ENCODE assay signal across 14 mouse cellular contexts in genomic region chr19:12493453-12494186, GRCm38 (mm10). TPM values are rescaled to one million over a fixed set of nuclear protein-coding genes. Genes with fewer than 3 reads are reported as not detected.
DNase-seq lines count a peak whose midpoint lies in the region; ATAC-seq lines count a peak whose summit lies in the region.
"Had no signal": no experiment of that assay in that cellular context is flagged by ENCODE, and none has a peak within 500 bp of the region (broad histone marks: within the 10 kb centered on the region; RNA-seq: fewer than 3 reads in every experiment).

No protein-coding gene starts in this region.

- peak overlapping the region; percentile 15; the same call in 1 of the 2 replicates for H3K4me2 ChIP-seq in forebrain, embryonic 12.5 days
- no peak overlapping the region for H3K4me2 ChIP-seq in forebrain, embryonic 14.5 days (ENCODE audit: low read length)
- no peak overlapping the region for H3K4me2 ChIP-seq in embryonic facial prominence, embryonic 14.5 days (ENCODE audit: low read depth, low read length)
- peak overlapping the region; percentile 34 for H3K4me2 ChIP-seq in midbrain, embryonic 12.5 days (replicated peaks)
- H3K4me2 ChIP-seq in neural tube, embryonic 15.5 days = peak overlapping the region; percentile 15; the same call in 1 of the 2 replicates
- H3K4me2 ChIP-seq: forebrain, embryonic 15.5 days; liver, embryonic 12.5 days had no signal

- no peaks in the 10 kb centered on the region for H3K9me3 ChIP-seq in forebrain, embryonic 12.5 days
- no peaks in the 10 kb centered on the region for H3K9me3 ChIP-seq in forebrain, embryonic 14.5 days (replicated peaks; ENCODE audit: control insufficient read depth, low read length)
- H3K9me3 ChIP-seq in embryonic facial prominence, embryonic 14.5 days (ENCODE audit: control insufficient read depth, low read length) = no peaks in the 10 kb centered on the region
- no peaks in the 10 kb centered on the region for H3K9me3 ChIP-seq in midbrain, embryonic 12.5 days
- no peaks in the 10 kb centered on the region for H3K9me3 ChIP-seq in neural tube, embryonic 15.5 days (replicated peaks)
- H3K9me3 ChIP-seq: forebrain, embryonic 15.5 days; liver, embryonic 12.5 days had no signal

- no peak overlapping the region for H3K9ac ChIP-seq in forebrain, embryonic 12.5 days
- no peak overlapping the region for H3K9ac ChIP-seq in forebrain, embryonic 14.5 days (ENCODE audit: low read length)
- no peak overlapping the region for H3K9ac ChIP-seq in embryonic facial prominence, embryonic 14.5 days (ENCODE audit: low read depth, low read length)
- no peak overlapping the region for H3K9ac ChIP-seq in midbrain, embryonic 12.5 days (replicated peaks)
- H3K9ac ChIP-seq in neural tube, embryonic 15.5 days (replicated peaks) = no peak overlapping the region
- H3K9ac ChIP-seq: forebrain, embryonic 15.5 days; liver, embryonic 12.5 days had no signal

- no peak for DNase-seq in forebrain, embryonic 14.5 days (ENCODE audit: low spot score)
- DNase-seq in embryonic facial prominence, embryonic 14.5 days (ENCODE audit: low spot score) = no peak
- no peak for DNase-seq in layer of hippocampus, adult 18-20 months (ENCODE audit: low spot score in 2 of 2)
- DNase-seq in gastrocnemius, adult 8-10 months (ENCODE audit: low spot score in 2 of 2) = no peak
- no peak for DNase-seq in right cerebral cortex, postnatal 10 days (ENCODE audit: low spot score in 2 of 2)
- DNase-seq: adrenal gland, postnatal 36 days; cerebellum, adult 18-20 months; kidney, adult 8-10 months; lung, postnatal 10 days had no signal

- peaks cover 91% of the 10 kb centered on the region for H3K4me1 ChIP-seq in forebrain, embryonic 12.5 days
- peaks cover 17% of the 10 kb centered on the region for H3K4me1 ChIP-seq in forebrain, embryonic 14.5 days (ENCODE audit: control insufficient read depth, insufficient read depth, low read length)
- H3K4me1 ChIP-seq in embryonic facial prominence, embryonic 14.5 days (ENCODE audit: control insufficient read depth, insufficient read depth, low read length) = 0 out of 2 replicates have a peak, but pooled peaks cover 7% of the 10 kb centered on the region
- peaks cover 90% of the 10 kb centered on the region for H3K4me1 ChIP-seq in midbrain, embryonic 12.5 days
- H3K4me1 ChIP-seq in neural tube, embryonic 15.5 days = peaks cover 67% of the 10 kb centered on the region
- H3K4me1 ChIP-seq: liver, embryonic 12.5 days had no signal

- no peak for ATAC-seq in forebrain, embryonic 12.5 days (ENCODE audit: low FRiP score)
- ATAC-seq in forebrain, embryonic 14.5 days = no peak
- ATAC-seq in embryonic facial prominence, embryonic 14.5 days (ENCODE audit: low read depth) = peak; percentile 48; the same call in 1 of the 2 replicates
- peak; percentile 12 for ATAC-seq in midbrain, embryonic 12.5 days (ENCODE audit: low FRiP score, low read depth)
- ATAC-seq in neural tube, embryonic 15.5 days (ENCODE audit: low FRiP score) = peak; percentile 10; the same call in 1 of the 2 replicates
- ATAC-seq: forebrain, embryonic 15.5 days; liver, embryonic 12.5 days had no signal

- no peaks in the 10 kb centered on the region for H3K27me3 ChIP-seq in forebrain, embryonic 12.5 days
- no peaks in the 10 kb centered on the region for H3K27me3 ChIP-seq in forebrain, embryonic 14.5 days (replicated peaks; ENCODE audit: control insufficient read depth, insufficient read depth, low read length)
- no peaks in the 10 kb centered on the region for H3K27me3 ChIP-seq in embryonic facial prominence, embryonic 14.5 days (replicated peaks; ENCODE audit: control insufficient read depth, insufficient read depth, low read length)
- no peaks in the 10 kb centered on the region for H3K27me3 ChIP-seq in midbrain, embryonic 12.5 days
- no peaks in the 10 kb centered on the region for H3K27me3 ChIP-seq in neural tube, embryonic 15.5 days (replicated peaks)
- H3K27me3 ChIP-seq: forebrain, embryonic 15.5 days had no signal

- peaks cover 42% of the 10 kb centered on the region for H3K36me3 ChIP-seq in forebrain, embryonic 12.5 days (replicated peaks)
- peaks cover 28% of the 10 kb centered on the region for H3K36me3 ChIP-seq in forebrain, embryonic 14.5 days (ENCODE audit: control insufficient read depth, insufficient read depth, low read length)
- peaks cover 13% of the 10 kb centered on the region; the same call in 1 of the 2 replicates for H3K36me3 ChIP-seq in embryonic facial prominence, embryonic 14.5 days (ENCODE audit: control insufficient read depth, insufficient read depth, low read length)
- H3K36me3 ChIP-seq in midbrain, embryonic 12.5 days = peaks cover 40% of the 10 kb centered on the region
- peaks cover 21% of the 10 kb centered on the region for H3K36me3 ChIP-seq in neural tube, embryonic 15.5 days

- WGBS in forebrain, embryonic 12.5 days = 30% methylated on average over 4 of the region's 4 CpGs
- WGBS in forebrain, embryonic 14.5 days = 31% methylated on average over 4 of the region's 4 CpGs
- 42% methylated on average over 4 of the region's 4 CpGs for WGBS in embryonic facial prominence, embryonic 14.5 days
- 10% methylated on average over 4 of the region's 4 CpGs for WGBS in midbrain, embryonic 12.5 days
- 30% methylated on average over 4 of the region's 4 CpGs for WGBS in neural tube, embryonic 15.5 days

- H3K27ac ChIP-seq in forebrain, embryonic 12.5 days = peak overlapping the region; percentile 56; the same call in 1 of the 2 replicates
- H3K27ac ChIP-seq in forebrain, embryonic 14.5 days (ENCODE audit: low read depth, low read length) = no peak overlapping the region
- H3K27ac ChIP-seq in embryonic facial prominence, embryonic 14.5 days (replicated peaks; ENCODE audit: low read depth, low read length) = no peak overlapping the region
- peak overlapping the region; percentile 77 for H3K27ac ChIP-seq in midbrain, embryonic 12.5 days (replicated peaks)
- peak overlapping the region; percentile 46 for H3K27ac ChIP-seq in neural tube, embryonic 15.5 days (replicated peaks)
- H3K27ac ChIP-seq: forebrain, embryonic 15.5 days; liver, embryonic 12.5 days had no signal

- H3K4me3 ChIP-seq in forebrain, embryonic 12.5 days (replicated peaks) = no peak overlapping the region
- no peak overlapping the region for H3K4me3 ChIP-seq in forebrain, embryonic 14.5 days (ENCODE audit: low read depth, low read length)
- no peak overlapping the region for H3K4me3 ChIP-seq in embryonic facial prominence, embryonic 14.5 days (ENCODE audit: low read depth, low read length)
- no peak overlapping the region for H3K4me3 ChIP-seq in midbrain, embryonic 12.5 days
- no peak overlapping the region for H3K4me3 ChIP-seq in neural tube, embryonic 15.5 days (replicated peaks)
- H3K4me3 ChIP-seq: forebrain, embryonic 15.5 days; liver, embryonic 12.5 days had no signal

RNA-seq across cellular contexts. Expression of gene Dtx4, which starts 7.6 kb away (rescaled TPM):
- 34.2 and 37.4 TPM in 2 replicates for polyA plus RNA-seq in forebrain, embryonic 12.5 days (2016; fragmentation: Nextera tagmentation; extraction: Ambion mirVana)
- 15.3 and 18.2 TPM in 2 replicates for polyA plus RNA-seq in forebrain, embryonic 14.5 days (2014; fragmentation: Nextera tagmentation; extraction: Ambion mirVana)
- 11.9 and 14.5 TPM in 2 replicates for polyA plus RNA-seq in embryonic facial prominence, embryonic 14.5 days (2014; fragmentation: Nextera tagmentation; extraction: Ambion mirVana)
- 63.5 and 67.3 TPM in 2 replicates for polyA plus RNA-seq in midbrain, embryonic 12.5 days (2016; fragmentation: Nextera tagmentation; extraction: Ambion mirVana)
- polyA plus RNA-seq in neural tube, embryonic 15.5 days (2015; fragmentation: Nextera tagmentation; extraction: Ambion mirVana) = 34.1 and 34.5 TPM in 2 replicates
- 10 to 100 TPM; 34.6 to 35.6 TPM for total RNA-seq in layer of hippocampus, adult 18-20 months (2021)
- total RNA-seq in gastrocnemius, adult 8-10 months (2022) = 1 to 10 TPM; 2.1 to 2.6 (median 2.4) TPM

RNA-seq across cellular contexts. Expression of gene Mpeg1, which starts 33.0 kb away (rescaled TPM):
- polyA plus RNA-seq in forebrain, embryonic 12.5 days (2016; fragmentation: Nextera tagmentation; extraction: Ambion mirVana) = 0.37 and 0.55 TPM in 2 replicates
- 0.55 and 0.75 TPM in 2 replicates for polyA plus RNA-seq in forebrain, embryonic 14.5 days (2014; fragmentation: Nextera tagmentation; extraction: Ambion mirVana)
- 0.93 and 1.2 TPM in 2 replicates for polyA plus RNA-seq in embryonic facial prominence, embryonic 14.5 days (2014; fragmentation: Nextera tagmentation; extraction: Ambion mirVana)
- polyA plus RNA-seq in midbrain, embryonic 12.5 days (2016; fragmentation: Nextera tagmentation; extraction: Ambion mirVana) = 0.43 and 0.48 TPM in 2 replicates
- 0.61 and 0.88 TPM in 2 replicates for polyA plus RNA-seq in neural tube, embryonic 15.5 days (2015; fragmentation: Nextera tagmentation; extraction: Ambion mirVana)
- total RNA-seq in layer of hippocampus, adult 18-20 months (2021) = 1 to 10 TPM; 7.8 to 9.4 TPM
- 1 to 10 TPM in 2 of 4 experiments, under 1 TPM in 2; 0.53 to 1.4 (median 0.91) TPM for total RNA-seq in gastrocnemius, adult 8-10 months (2022)

RNA-seq across cellular contexts. Expression of gene Fam111a, which starts 51.9 kb away (rescaled TPM):
- polyA plus RNA-seq in forebrain, embryonic 12.5 days (2016; fragmentation: Nextera tagmentation; extraction: Ambion mirVana) = 17.9 and 18.4 TPM in 2 replicates
- 9.9 and 10.9 TPM in 2 replicates for polyA plus RNA-seq in forebrain, embryonic 14.5 days (2014; fragmentation: Nextera tagmentation; extraction: Ambion mirVana)
- polyA plus RNA-seq in embryonic facial prominence, embryonic 14.5 days (2014; fragmentation: Nextera tagmentation; extraction: Ambion mirVana) = 28.3 and 28.9 TPM in 2 replicates
- 15.4 and 16.7 TPM in 2 replicates for polyA plus RNA-seq in midbrain, embryonic 12.5 days (2016; fragmentation: Nextera tagmentation; extraction: Ambion mirVana)
- 6.2 and 11.7 TPM in 2 replicates for polyA plus RNA-seq in neural tube, embryonic 15.5 days (2015; fragmentation: Nextera tagmentation; extraction: Ambion mirVana)
- total RNA-seq in layer of hippocampus, adult 18-20 months (2021) = 1 to 10 TPM in 1 of 2 experiments, under 1 TPM in 1; 0.91 to 1.7 TPM
- total RNA-seq in gastrocnemius, adult 8-10 months (2022) = 1 to 10 TPM in 3 of 4 experiments, under 1 TPM in 1; 0.92 to 1.9 (median 1.2) TPM

Comparison
In these comparisons a context has a peak if more than half of its experiments do, and no peak if none do; other contexts are left out.
1. H3K27ac ChIP-seq: peak in forebrain, embryonic 12.5 days (single experiment), midbrain, embryonic 12.5 days (single experiment) and neural tube, embryonic 15.5 days (single experiment); none in forebrain, embryonic 14.5 days (single experiment) and embryonic facial prominence, embryonic 14.5 days (single experiment).
2. H3K4me2 ChIP-seq: peak in forebrain, embryonic 12.5 days (single experiment), midbrain, embryonic 12.5 days (single experiment) and neural tube, embryonic 15.5 days (single experiment); none in forebrain, embryonic 14.5 days (single experiment) and embryonic facial prominence, embryonic 14.5 days (single experiment).
3. ATAC-seq: peak in embryonic facial prominence, embryonic 14.5 days (single experiment), midbrain, embryonic 12.5 days (single experiment) and neural tube, embryonic 15.5 days (single experiment); none in forebrain, embryonic 12.5 days (single experiment) and forebrain, embryonic 14.5 days (single experiment).